Mouse (Mus musculus) bone marrow, adult 2 months (tissue): Measurements from ENCODE around the gene Lrrc71. TPM values are rescaled to one million over a fixed set of nuclear protein-coding genes. Genes with fewer than 3 reads are reported as not detected.

Experiments
- H3K27ac ChIP-seq: fragments of 200-500 bp; 2 replicates; pipeline ENCODE4 v1.5.1; 2012; ENCODE audit warnings: low read depth, mild to moderate bottlenecking, control low read depth, inconsistent platforms, low read length; ENCODE audit not compliant: control insufficient read depth, poor library complexity, insufficient read depth
- H3K4me1 ChIP-seq: fragments of 200-500 bp; 2 replicates; pipeline ENCODE4 v1.6.1; 2011; ENCODE audit warnings: low read length; ENCODE audit not compliant: control insufficient read depth, insufficient read depth
- H3K4me3 ChIP-seq: fragments of 200-500 bp; replicated peaks from 2 replicates; pipeline ENCODE3; 2011; ENCODE audit warnings: mild to moderate bottlenecking, low read depth, low read length, control low read depth; ENCODE audit not compliant: control insufficient read depth
- CTCF ChIP-seq: fragments of 200-500 bp; IDR thresholded peaks from 2 replicates; pipeline ENCODE4 v1.5.1; 2011; ENCODE audit warnings: low read length, control low read depth; ENCODE audit not compliant: control insufficient read depth, insufficient read depth
- POLR2A ChIP-seq: fragments of 200-500 bp; IDR thresholded peaks from 2 replicates; pipeline ENCODE4 v1.6.1; 2011; ENCODE audit warnings: low read depth, mild to moderate bottlenecking, control low read depth, low read length, borderline replicate concordance; ENCODE audit not compliant: control insufficient read depth
- WGBS: fragments of 180-500 bp; shearing (Covaris S2); methylation state at CpG from one replicate; pipeline ENCODE4 v1.1.7; 2018; 5-methylcytosine and 5-hydroxymethylcytosine counted together
- polyA plus RNA-seq: library from polyadenylated mRNA; stranded (reverse); fragments of >200 nt; gene quantifications from 2 replicates; pipeline ENCODE4 v1.2.4, GENCODE M21; 2011; ENCODE audit warnings: low replicate concordance; ENCODE audit not compliant: missing spikeins, insufficient read depth, insufficient read length

Gene Lrrc71
- 1.4 and 11.7 TPM in 2 replicates for polyA plus RNA-seq

DNA sequence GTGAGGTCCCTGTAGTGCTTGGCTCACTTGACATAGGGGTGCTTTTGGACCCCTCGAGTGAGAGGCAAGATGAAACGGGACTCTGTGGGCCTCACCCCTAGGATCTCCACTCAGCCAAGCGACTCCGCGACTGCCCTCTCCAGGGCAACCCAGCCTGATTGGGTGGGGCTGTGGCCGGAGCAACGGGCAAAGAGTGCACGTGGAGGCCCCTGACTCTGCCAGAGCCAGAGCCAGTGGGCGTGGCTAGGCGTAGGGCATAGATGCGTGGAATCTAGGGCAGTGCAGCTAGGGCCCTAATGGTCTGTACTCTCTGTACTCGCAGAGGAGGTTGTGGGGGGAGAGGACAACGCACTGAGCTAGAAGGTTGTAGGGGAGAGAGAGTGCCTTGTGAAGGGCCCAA lies at the start of gene Lrrc71:
Lrrc71 (minus strand) TSS at position 195 of the 400 bp plus-strand sequence.
- Histone ChIP-seq H3K4me3 (no peak within 1 kb of the TSS), H3K27ac (no peak within 1 kb of the TSS), H3K4me1 (peaks cover 1% of the 10 kb centered on the region; the same call in 1 of the 2 replicates)
- TF ChIP-seq CTCF (no peak), POLR2A (no peak)
- 80% methylated on average over 13 of the region's 13 CpGs for WGBS

- no peak within 1 kb of the TSS for H3K4me3 ChIP-seq
These were observed 48.4 kb upstream of the Lrrc71 start, which contains the start of gene Insrr for GRCm38 (mm10) chr3:87796736-87797334. Insrr (plus strand) TSS chr3:87796951.

DNA sequence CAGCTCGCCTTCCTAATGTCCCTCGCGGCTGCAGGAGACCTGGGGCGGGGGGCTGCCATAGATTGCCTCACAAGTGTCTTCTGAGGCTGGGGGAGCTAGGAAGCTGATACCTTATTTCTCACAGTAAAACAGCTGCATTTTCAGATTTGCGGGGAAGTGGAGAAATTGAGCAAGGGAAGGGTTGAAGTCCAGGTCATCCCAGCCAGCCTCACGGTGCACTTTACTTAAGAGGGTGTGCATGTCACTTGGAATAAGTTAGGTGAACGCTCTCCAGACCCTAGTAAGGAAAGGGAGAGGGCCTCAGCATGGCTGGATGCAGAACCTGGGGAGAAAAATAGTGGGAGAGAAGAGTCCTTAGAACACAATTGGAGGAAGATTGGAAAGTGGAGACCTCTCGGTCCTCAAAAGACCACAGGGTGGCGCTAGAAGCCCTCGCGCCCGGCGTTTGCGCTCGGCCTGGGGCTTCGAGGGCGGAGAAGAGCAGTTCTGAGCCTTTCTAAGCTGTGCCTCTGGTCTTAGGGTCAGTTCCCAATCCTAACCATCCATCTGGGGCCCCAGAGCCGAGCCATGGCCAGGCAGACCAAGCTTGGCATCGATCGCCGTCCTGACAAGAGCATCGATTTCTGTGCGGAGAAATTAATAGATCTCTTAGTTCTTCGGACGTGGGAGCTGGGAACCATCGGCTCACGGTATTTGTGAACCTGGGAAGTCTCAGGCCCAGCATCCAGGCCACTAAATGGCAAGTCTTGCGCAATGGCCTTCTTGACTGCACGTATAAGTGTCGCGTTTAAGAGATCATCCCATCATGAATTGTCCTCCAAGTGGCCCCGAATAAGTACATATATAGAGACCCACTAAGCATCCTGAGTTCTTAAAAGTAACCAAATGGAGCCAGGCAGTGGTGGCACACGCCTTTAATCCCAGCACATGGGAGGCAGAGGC lies 47.2 kb upstream of the Lrrc71 start:
- TF ChIP-seq CTCF (peak; percentile 55), POLR2A (no peak)
- H3K4me1 ChIP-seq: no peaks in the 10 kb centered on the region
- H3K4me3 ChIP-seq: no peak overlapping the region
- H3K27ac ChIP-seq: no peak overlapping the region
- WGBS: 12% methylated on average over 33 of the region's 33 CpGs

More at GRCm38 (mm10) chr3:87796736-87797334, 48.4 kb upstream of the Lrrc71 start, which contains the start of gene Insrr:
- no peak within 1 kb of the TSS for H3K27ac ChIP-seq
- 3% methylated on average over 29 of the region's 29 CpGs for WGBS
- H3K4me1 ChIP-seq: no peaks in the 10 kb centered on the region
- TF ChIP-seq CTCF (no peak), POLR2A (no peak)

GRCm38 (mm10) chr3:87794922-87795325 lies 46.5 kb upstream of the Lrrc71 start, which contains the start of gene Ntrk1:
Ntrk1 (minus strand) TSS chr3:87795162.
- no peak within 1 kb of the TSS for H3K4me3 ChIP-seq
- no peaks in the 10 kb centered on the region for H3K4me1 ChIP-seq
- WGBS: 2% methylated on average over 47 of the region's 47 CpGs
- TF ChIP-seq POLR2A: no peak
- TF ChIP-seq CTCF: no peak
- H3K27ac ChIP-seq: no peak within 1 kb of the TSS

- Histone ChIP-seq H3K4me1 (no peaks in the 10 kb centered on the region), H3K27ac (no peak overlapping the region), H3K4me3 (no peak overlapping the region)
- TF ChIP-seq CTCF (no peak), POLR2A (no peak)
- WGBS: 51% methylated on average over 5 of the region's 5 CpGs
These were observed 41.3 kb upstream of the Lrrc71 start for GRCm38 (mm10) chr3:87789768-87790167.

DNA sequence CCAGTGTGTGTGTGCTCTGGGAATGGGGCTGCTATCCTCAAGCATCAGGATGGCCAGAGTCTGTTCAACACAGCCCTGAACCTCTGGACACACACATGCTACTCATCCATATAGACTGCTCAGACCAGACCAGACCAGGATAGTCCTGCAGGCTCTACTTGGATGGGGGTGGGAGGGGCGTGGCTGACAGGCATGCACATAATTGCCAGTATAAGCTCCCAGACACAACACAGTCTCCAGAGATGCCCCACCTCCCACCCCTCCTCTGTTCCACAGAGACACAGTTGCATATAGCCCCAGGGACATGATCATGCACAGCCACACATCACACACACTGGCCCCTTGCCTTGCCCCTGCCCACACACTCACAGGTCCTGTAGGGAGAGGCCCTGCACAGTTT lies 40.8 kb upstream of the Lrrc71 start:
- H3K4me1 ChIP-seq: no peaks in the 10 kb centered on the region
- H3K4me3 ChIP-seq: no peak overlapping the region
- no peak for TF ChIP-seq POLR2A
- no peak for TF ChIP-seq CTCF
- no peak overlapping the region for H3K27ac ChIP-seq
- WGBS: 76% methylated on average over 1 of the region's 1 CpGs

- Histone ChIP-seq H3K4me3 (no peak overlapping the region), H3K4me1 (no peaks in the 10 kb centered on the region), H3K27ac (no peak overlapping the region)
- 82% methylated on average over 6 of the region's 6 CpGs for WGBS
- no peak for TF ChIP-seq POLR2A
- TF ChIP-seq CTCF: no peak
These were observed 37.3 kb upstream of the Lrrc71 start for GRCm38 (mm10) chr3:87785626-87786214.

DNA sequence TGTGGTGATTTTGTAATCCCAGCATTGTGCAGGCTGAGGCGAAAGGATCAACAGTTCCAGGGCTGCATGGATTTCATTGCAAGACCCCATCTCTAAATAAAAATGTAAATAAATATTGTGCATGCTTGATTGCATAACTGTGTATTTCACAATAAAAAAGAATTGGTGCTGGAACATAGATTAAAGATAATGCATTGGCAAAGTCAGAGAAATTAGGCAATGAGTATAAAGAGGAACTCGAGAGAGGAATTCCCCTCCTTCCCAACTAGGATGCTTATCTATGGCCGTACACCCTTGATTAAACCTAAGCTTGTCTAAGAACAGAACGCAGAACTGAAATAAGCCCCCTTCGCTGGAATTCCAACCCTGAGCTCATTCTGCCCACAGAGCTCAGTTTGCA lies 36.7 kb upstream of the Lrrc71 start:
- H3K27ac ChIP-seq: no peak overlapping the region
- H3K4me1 ChIP-seq: no peaks in the 10 kb centered on the region
- 21% methylated on average over 5 of the region's 5 CpGs for WGBS
- no peak for TF ChIP-seq POLR2A
- H3K4me3 ChIP-seq: no peak overlapping the region
